Mouse (Mus musculus) testis, adult 2 months (tissue): ENCODE results near the gene Abhd17a.

Experiments
- CTCF ChIP-seq: fragments of 200-500 bp; IDR thresholded peaks from 2 replicates; pipeline ENCODE4 v1.5.1; 2012; ENCODE audit warnings: low read depth, mild to moderate bottlenecking, inconsistent platforms, low read length, moderate library complexity; ENCODE audit not compliant: control insufficient read depth, insufficient read depth, insufficient replicate concordance
- POLR2A ChIP-seq: fragments of 200-500 bp; IDR thresholded peaks from 2 replicates; pipeline ENCODE4 v1.6.1; 2012; ENCODE audit warnings: low read depth, mild to moderate bottlenecking, inconsistent platforms, low read length, moderate library complexity; ENCODE audit not compliant: control insufficient read depth

GRCm38 (mm10) chr10:80576351-80577194, 13.6 kb downstream of the Abhd17a start:
- TF ChIP-seq CTCF (no peak), POLR2A (no peak)
